Mouse (Mus musculus): ENCODE measurements around the gene Gm21988. TPM values are rescaled to one million over a fixed set of nuclear protein-coding genes. Genes with fewer than 3 reads are reported as not detected.
A peak's percentile ranks its signal among the peaks of the same experiment; 100 is the strongest.

Gm21988 gene
- polyA plus RNA-seq, 1 experiment from 2014 or later: 11.3 TPM

GRCm38 (mm10) chr11:70234037-70234436 lies 5.6 kb downstream of the Gm21988 start:
- 62% methylated on average over 5 of the region's 5 CpGs for WGBS
- peaks cover 7% of the 10 kb centered on the region; the same call in 1 of the 2 replicates for H3K27me3 ChIP-seq (replicated peaks; ENCODE audit: control insufficient read depth, insufficient read depth, low read length)
- no peak for TF ChIP-seq CTCF (IDR thresholded peaks at IDR 0.05; ENCODE audit: low read depth)
- H3K4me3 ChIP-seq (ENCODE audit: low read depth, low read length): no peak overlapping the region
- no peak overlapping the region for H3K4me2 ChIP-seq (replicated peaks; ENCODE audit: low read depth)
- no peaks in the 10 kb centered on the region for H3K9me3 ChIP-seq (ENCODE audit: control insufficient read depth)
- no peak overlapping the region for H3K9ac ChIP-seq (ENCODE audit: low read depth, low read length)
- H3K36me3 ChIP-seq (ENCODE audit: control insufficient read depth, insufficient read depth): peaks cover 11% of the 10 kb centered on the region; the same call in 1 of the 2 replicates
- ATAC-seq: no peak
- peaks cover 6% of the 10 kb centered on the region; the same call in 1 of the 2 replicates for H3K4me1 ChIP-seq (replicated peaks; ENCODE audit: control insufficient read depth, insufficient read depth, low read length)
- no peak overlapping the region for H3K27ac ChIP-seq (ENCODE audit: low read depth, low read length)

GRCm38 (mm10) chr11:70233016-70233415 lies 6.6 kb downstream of the Gm21988 start:
- Histone ChIP-seq H3K27ac (ENCODE audit: low read depth, low read length) (no peak overlapping the region), H3K36me3 (ENCODE audit: control insufficient read depth, insufficient read depth) (peaks cover 11% of the 10 kb centered on the region; the same call in 1 of the 2 replicates), H3K4me1 (replicated peaks; ENCODE audit: control insufficient read depth, insufficient read depth, low read length) (peaks cover 6% of the 10 kb centered on the region; the same call in 1 of the 2 replicates), H3K4me3 (ENCODE audit: low read depth, low read length) (peak overlapping the region; percentile 32; the same call in 1 of the 2 replicates), H3K27me3 (replicated peaks; ENCODE audit: control insufficient read depth, insufficient read depth, low read length) (peaks cover 7% of the 10 kb centered on the region; the same call in 1 of the 2 replicates), H3K9ac (ENCODE audit: low read depth, low read length) (peak overlapping the region; percentile 56; the same call in 1 of the 2 replicates), H3K4me2 (replicated peaks; ENCODE audit: low read depth) (peak overlapping the region; percentile 55), H3K9me3 (ENCODE audit: control insufficient read depth) (no peaks in the 10 kb centered on the region)
- no peak for TF ChIP-seq CTCF (IDR thresholded peaks at IDR 0.05; ENCODE audit: low read depth)
- ATAC-seq: no peak
- 35% methylated on average over 8 of the region's 8 CpGs for WGBS

- Histone ChIP-seq H3K4me3 (ENCODE audit: low read depth, low read length) (peak overlapping the region; percentile 32), H3K9me3 (ENCODE audit: control insufficient read depth) (no peaks in the 10 kb centered on the region), H3K36me3 (ENCODE audit: control insufficient read depth, insufficient read depth) (peaks cover 11% of the 10 kb centered on the region; the same call in 1 of the 2 replicates), H3K27ac (ENCODE audit: low read depth, low read length) (no peak overlapping the region), H3K27me3 (replicated peaks; ENCODE audit: control insufficient read depth, insufficient read depth, low read length) (peaks cover 7% of the 10 kb centered on the region; the same call in 1 of the 2 replicates), H3K9ac (ENCODE audit: low read depth, low read length) (peak overlapping the region; percentile 56; the same call in 1 of the 2 replicates), H3K4me2 (replicated peaks; ENCODE audit: low read depth) (peak overlapping the region; percentile 55), H3K4me1 (replicated peaks; ENCODE audit: control insufficient read depth, insufficient read depth, low read length) (peaks cover 9% of the 10 kb centered on the region; the same call in 1 of the 2 replicates)
- no peak for TF ChIP-seq CTCF (IDR thresholded peaks at IDR 0.05; ENCODE audit: low read depth)
- WGBS: 16% methylated on average over 9 of the region's 10 CpGs
- no peak for ATAC-seq
These were observed 7.1 kb downstream of the Gm21988 start for GRCm38 (mm10) chr11:70232546-70232945.

GRCm38 (mm10) chr11:70230239-70230727 lies 9.3 kb downstream of the Gm21988 start:
- peak; percentile 99 for TF ChIP-seq CTCF (IDR thresholded peaks at IDR 0.05; ENCODE audit: low read depth)
- WGBS: 2% methylated on average over 32 of the region's 32 CpGs
- Histone ChIP-seq H3K27ac (ENCODE audit: low read depth, low read length) (no peak overlapping the region), H3K36me3 (ENCODE audit: control insufficient read depth, insufficient read depth) (peaks cover 4% of the 10 kb centered on the region; the same call in 1 of the 2 replicates), H3K4me2 (replicated peaks; ENCODE audit: low read depth) (peak overlapping the region; percentile 72), H3K9me3 (ENCODE audit: control insufficient read depth) (no peaks in the 10 kb centered on the region), H3K9ac (ENCODE audit: low read depth, low read length) (0 out of 2 replicates have a peak overlapping the region, but pooled peaks have one; percentile 7), H3K4me3 (ENCODE audit: low read depth, low read length) (peak overlapping the region; percentile 35), H3K27me3 (replicated peaks; ENCODE audit: control insufficient read depth, insufficient read depth, low read length) (peaks cover 7% of the 10 kb centered on the region; the same call in 1 of the 2 replicates), H3K4me1 (replicated peaks; ENCODE audit: control insufficient read depth, insufficient read depth, low read length) (peaks cover 9% of the 10 kb centered on the region; the same call in 1 of the 2 replicates)
- ATAC-seq: peak; percentile 35

GRCm38 (mm10) chr11:70229260-70230010 lies 10.2 kb downstream of the Gm21988 start, which contains the start of gene Bcl6b:
TSS of gene Bcl6b (minus strand) at chr11:70229798.
- Histone ChIP-seq H3K9ac (ENCODE audit: low read depth, low read length) (peak within 1 kb of the TSS; percentile 26; the same call in 1 of the 2 replicates), H3K4me3 (ENCODE audit: low read depth, low read length) (peak within 1 kb of the TSS; percentile 35), H3K36me3 (ENCODE audit: control insufficient read depth, insufficient read depth) (no peaks in the 10 kb centered on the region), H3K4me2 (replicated peaks; ENCODE audit: low read depth) (peak within 1 kb of the TSS; percentile 72), H3K27me3 (replicated peaks; ENCODE audit: control insufficient read depth, insufficient read depth, low read length) (peaks cover 7% of the 10 kb centered on the region; the same call in 1 of the 2 replicates), H3K9me3 (ENCODE audit: control insufficient read depth) (no peaks in the 10 kb centered on the region), H3K4me1 (replicated peaks; ENCODE audit: control insufficient read depth, insufficient read depth, low read length) (peaks cover 9% of the 10 kb centered on the region; the same call in 1 of the 2 replicates), H3K27ac (ENCODE audit: low read depth, low read length) (peak within 1 kb of the TSS; percentile 54; the same call in 1 of the 2 replicates)
- TF ChIP-seq CTCF (IDR thresholded peaks at IDR 0.05; ENCODE audit: low read depth): no peak
- 2% methylated on average over 39 of the region's 39 CpGs for WGBS
- no peak for ATAC-seq

- Histone ChIP-seq H3K9ac (ENCODE audit: low read depth, low read length) (0 out of 2 replicates have a peak overlapping the region, but pooled peaks have one; percentile 26), H3K4me3 (ENCODE audit: low read depth, low read length) (peak overlapping the region; percentile 35), H3K4me2 (replicated peaks; ENCODE audit: low read depth) (peak overlapping the region; percentile 72), H3K36me3 (ENCODE audit: control insufficient read depth, insufficient read depth) (no peaks in the 10 kb centered on the region), H3K9me3 (ENCODE audit: control insufficient read depth) (no peaks in the 10 kb centered on the region), H3K4me1 (replicated peaks; ENCODE audit: control insufficient read depth, insufficient read depth, low read length) (peaks cover 9% of the 10 kb centered on the region; the same call in 1 of the 2 replicates), H3K27ac (ENCODE audit: low read depth, low read length) (peak overlapping the region; percentile 54; the same call in 1 of the 2 replicates), H3K27me3 (replicated peaks; ENCODE audit: control insufficient read depth, insufficient read depth, low read length) (peaks cover 7% of the 10 kb centered on the region; the same call in 1 of the 2 replicates)
- WGBS: 1% methylated on average over 19 of the region's 19 CpGs
- ATAC-seq: peak; percentile 44; the same call in 1 of the 2 replicates
- no peak for TF ChIP-seq CTCF (IDR thresholded peaks at IDR 0.05; ENCODE audit: low read depth)
These were observed 10.8 kb downstream of the Gm21988 start for GRCm38 (mm10) chr11:70228828-70229227.
